Mouse (Mus musculus) heart, embryonic 14.5 days (tissue): ENCODE data around the gene Lrp1. TPM values are rescaled to one million over a fixed set of nuclear protein-coding genes. Genes with fewer than 3 reads are reported as not detected.
"Not testable (repeated sequence)": the region's sequence is repeated elsewhere in the genome, so short reads cannot be mapped to it uniquely, and the experiment has no call there.

Experiments
- ATAC-seq: fragments of 200-750 bp; cut with Nextera tagmentation; 2 replicates; pipeline ENCODE4 v1.8.0; 2017; ENCODE audit warnings: low read depth, moderate TSS enrichment; ENCODE audit not compliant: insufficient number of reproducible peaks, insufficient read depth, low FRiP score
- H3K27ac ChIP-seq, 2 experiments: fragments of 200-500 bp in 1 of 2; fragments of 300-500 bp in 1 of 2; sonication (generic) in 1 of 2; replicated peaks in 1 of 2; 2 replicates each; pipeline ENCODE4 v1.5.1; 2012 to 2014; ENCODE audit warnings: low read depth in 2 of 2, low read length in 2 of 2, control low read depth in 1 of 2, mild to moderate bottlenecking in 1 of 2, mixed read lengths in 1 of 2; ENCODE audit not compliant: control insufficient read depth in 1 of 2, insufficient read depth in 1 of 2
- H3K27me3 ChIP-seq: fragments of 300-500 bp; sonication (generic); 2 replicates; pipeline ENCODE4 v1.6.1; 2014; ENCODE audit warnings: mild to moderate bottlenecking, low read length, control low read depth; ENCODE audit not compliant: control insufficient read depth, insufficient read depth
- H3K36me3 ChIP-seq: fragments of 300-500 bp; sonication (generic); 2 replicates; pipeline ENCODE4 v1.6.1; 2014; ENCODE audit warnings: mild to moderate bottlenecking, control low read depth, low read length, mixed read lengths; ENCODE audit not compliant: control insufficient read depth, insufficient read depth
- H3K4me1 ChIP-seq, 2 experiments: fragments of 200-500 bp in 1 of 2; fragments of 300-500 bp in 1 of 2; sonication (generic) in 1 of 2; 2 replicates each; pipeline ENCODE4 v1.6.1; 2012 to 2014; ENCODE audit warnings: low read length in 2 of 2, control low read depth in 1 of 2, mixed read lengths in 1 of 2; ENCODE audit not compliant: control insufficient read depth in 2 of 2, insufficient read depth in 2 of 2
- H3K4me2 ChIP-seq: fragments of 300-500 bp; sonication (generic); 2 replicates; pipeline ENCODE4 v1.6.1; 2014; ENCODE audit warnings: mild to moderate bottlenecking, low read length
- H3K4me3 ChIP-seq, 2 experiments: fragments of 200-500 bp in 1 of 2; fragments of 300-500 bp in 1 of 2; sonication (generic) in 1 of 2; 2 replicates each; pipeline ENCODE4 v1.5.1; 2012 to 2014; ENCODE audit warnings: low read length in 2 of 2, mild to moderate bottlenecking in 2 of 2, control low read depth in 1 of 2, low read depth in 1 of 2, moderate library complexity in 1 of 2; ENCODE audit not compliant: control insufficient read depth in 1 of 2, insufficient read depth in 1 of 2
- H3K9ac ChIP-seq: fragments of 300-500 bp; sonication (generic); 2 replicates; pipeline ENCODE4 v1.6.1; 2014; ENCODE audit warnings: mild to moderate bottlenecking, low read length
- H3K9me3 ChIP-seq: fragments of 300-500 bp; sonication (generic); 2 replicates; pipeline ENCODE4 v1.6.1; 2016; ENCODE audit warnings: low read length, control low read depth; ENCODE audit not compliant: control insufficient read depth
- WGBS: fragments of 180-500 bp; shearing (Covaris S2); extraction: QIAGEN DNeasy Blood & Tissue Kit; methylation state at CpG from one replicate; pipeline ENCODE4 v1.1.7; 2014; 5-methylcytosine and 5-hydroxymethylcytosine counted together
- polyA plus RNA-seq: library from polyadenylated mRNA; unstranded; fragments of >200 nt; fragmentation: Nextera tagmentation; extraction: Ambion mirVana; gene quantifications from 2 replicates; pipeline ENCODE4 v1.2.1, GENCODE M21; 2014

Gene Lrp1
- polyA plus RNA-seq, 1 experiment from 2014 or later = 31.2 TPM

GRCm38 (mm10) chr10:127659551-127659950 is 38.6 kb upstream of the Lrp1 start:
- Histone ChIP-seq H3K4me3 (no peak overlapping the region), H3K4me1 (peaks cover 27 to 39% of the 10 kb centered on the region in 2 experiments), H3K36me3 (peaks cover 82% of the 10 kb centered on the region), H3K9ac (no peak overlapping the region), H3K27ac (no peak overlapping the region), H3K27me3 (no peaks in the 10 kb centered on the region), H3K9me3 (no peaks in the 10 kb centered on the region), H3K4me2 (no peak overlapping the region)
- ATAC-seq = no peak
- 73% methylated on average over 1 of the region's 1 CpGs for WGBS

GRCm38 (mm10) chr10:127658076-127658475 is 37.1 kb upstream of the Lrp1 start:
- ATAC-seq = no peak
- Histone ChIP-seq H3K9ac (no peak overlapping the region), H3K36me3 (peaks cover 82% of the 10 kb centered on the region), H3K27ac (no peak overlapping the region), H3K9me3 (no peaks in the 10 kb centered on the region), H3K4me3 (no peak overlapping the region), H3K27me3 (no peaks in the 10 kb centered on the region), H3K4me1 (peaks cover 16 to 25% of the 10 kb centered on the region in 2 experiments), H3K4me2 (no peak overlapping the region)
- WGBS = 20% methylated on average over 6 of the region's 6 CpGs

GRCm38 (mm10) chr10:127657617-127658016 is 36.7 kb upstream of the Lrp1 start:
- Histone ChIP-seq H3K36me3 (peaks cover 82% of the 10 kb centered on the region), H3K4me1 (peaks cover 12 to 20% of the 10 kb centered on the region in 2 experiments)
- not testable (repeated sequence) for H3K27me3 ChIP-seq, H3K9me3 ChIP-seq, H3K27ac ChIP-seq, H3K9ac ChIP-seq, H3K4me3 ChIP-seq, H3K4me2 ChIP-seq, ATAC-seq
- 59% methylated on average over 6 of the region's 6 CpGs for WGBS

- no peaks in the 10 kb centered on the region for H3K4me1 ChIP-seq
- no peak overlapping the region for H3K27ac ChIP-seq
- no peak overlapping the region for H3K4me3 ChIP-seq
- WGBS = 76% methylated on average over 16 of the region's 16 CpGs
- H3K36me3 ChIP-seq = peaks cover 91% of the 10 kb centered on the region
- ATAC-seq = no peak
- H3K9me3 ChIP-seq = no peaks in the 10 kb centered on the region
- H3K27me3 ChIP-seq = no peaks in the 10 kb centered on the region
- H3K4me2 ChIP-seq = no peak overlapping the region
- no peak overlapping the region for H3K9ac ChIP-seq
Measured at GRCm38 (mm10) chr10:127654970-127655579, 34.1 kb upstream of the Lrp1 start.

GRCm38 (mm10) chr10:127652906-127653638 is 32.1 kb upstream of the Lrp1 start:
- Histone ChIP-seq H3K36me3 (peaks cover 87% of the 10 kb centered on the region), H3K4me1 (no peaks in the 10 kb centered on the region), H3K27me3 (no peaks in the 10 kb centered on the region), H3K9ac (no peak overlapping the region), H3K4me2 (0 out of 2 replicates have a peak overlapping the region, but pooled peaks have one; percentile 6), H3K27ac (no peak overlapping the region), H3K4me3 (no peak overlapping the region), H3K9me3 (no peaks in the 10 kb centered on the region)
- 49% methylated on average over 21 of the region's 21 CpGs for WGBS
- ATAC-seq = 0 out of 2 replicates have a peak, but pooled peaks have one; percentile 13

GRCm38 (mm10) chr10:127645791-127646190 is 24.8 kb upstream of the Lrp1 start:
- H3K9me3 ChIP-seq = no peaks in the 10 kb centered on the region
- peaks cover 7 to 12% of the 10 kb centered on the region in 2 experiments for H3K4me1 ChIP-seq
- no peak overlapping the region for H3K9ac ChIP-seq
- WGBS = 61% methylated on average over 2 of the region's 2 CpGs
- no peak overlapping the region for H3K27ac ChIP-seq
- ATAC-seq = no peak
- no peak overlapping the region for H3K4me3 ChIP-seq
- H3K36me3 ChIP-seq = peaks cover 38% of the 10 kb centered on the region
- no peak overlapping the region for H3K4me2 ChIP-seq
- no peaks in the 10 kb centered on the region for H3K27me3 ChIP-seq

- Histone ChIP-seq H3K36me3 (peaks cover 20% of the 10 kb centered on the region), H3K27me3 (no peaks in the 10 kb centered on the region), H3K9ac (peak overlapping the region; percentile 92), H3K4me2 (peak overlapping the region; percentile 94), H3K9me3 (no peaks in the 10 kb centered on the region), H3K4me1 (peaks cover 7 to 12% of the 10 kb centered on the region in 2 experiments), H3K4me3 (peak overlapping the region; percentile 66 to 70), H3K27ac (peak overlapping the region; percentile 89 to 94)
- WGBS = 1% methylated on average over 25 of the region's 25 CpGs
- ATAC-seq = peak; percentile 68
Measured at GRCm38 (mm10) chr10:127643553-127644238, 22.7 kb upstream of the Lrp1 start.
